Mouse (Mus musculus) T-cell, adult 66 days (primary cell): Measurements from ENCODE around the gene Retnlb. TPM values are rescaled to one million over a fixed set of nuclear protein-coding genes. Genes with fewer than 3 reads are reported as not detected.

ENCODE experiments used
- total RNA-seq, 2 experiments: library from RNA; stranded (reverse); gene quantifications; 3 replicates in 1 of 2; 4 replicates in 1 of 2; pipeline ENCODE4 v1.2.4; 2023

Gene Retnlb
- total RNA-seq, result not detected

DNA sequence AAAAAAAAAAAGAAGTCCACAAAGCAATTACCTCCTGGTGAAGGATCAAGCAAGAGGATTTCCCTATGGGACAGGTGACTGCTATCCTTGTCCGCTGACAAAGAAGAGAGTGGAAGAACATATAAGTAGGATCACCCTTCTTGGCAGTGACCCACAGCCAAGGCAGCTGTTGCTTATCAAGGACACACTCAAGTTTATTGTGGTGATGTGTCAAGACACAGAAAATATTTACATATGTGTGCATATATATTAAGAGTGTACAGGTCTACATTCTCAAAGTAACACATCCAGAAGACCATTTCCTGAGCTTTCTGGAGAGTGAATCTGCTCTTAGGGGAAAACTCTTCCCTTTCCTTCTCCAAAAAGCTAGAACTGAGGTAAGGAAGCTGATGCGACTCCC, at the start of gene Retnlb:
Gene Retnlb, plus strand, starts transcription at position 162 of the 400 bp plus-strand sequence.

DNA sequence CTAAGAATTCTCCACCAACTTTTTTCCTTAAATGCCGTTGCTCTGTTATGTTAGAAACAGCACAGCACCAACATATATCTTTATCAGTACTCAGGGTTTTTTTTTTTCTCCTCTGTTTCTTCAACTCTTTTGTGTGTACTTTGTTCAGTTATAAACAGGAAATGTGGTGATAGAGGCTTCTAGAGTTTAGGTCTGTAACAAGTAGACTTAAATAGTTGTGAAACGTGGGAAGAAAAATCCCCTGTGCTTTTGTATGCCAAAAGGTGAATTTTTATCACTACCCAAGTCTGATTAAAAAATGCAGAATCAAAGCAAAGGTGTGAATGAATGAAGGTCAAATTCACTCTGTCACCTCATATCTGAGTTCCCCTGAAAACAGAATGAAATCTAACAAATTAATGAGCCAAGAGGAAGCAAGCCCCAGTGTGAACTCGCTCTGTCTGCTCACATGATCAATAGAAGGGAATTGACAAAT, 44.6 kb upstream of the Retnlb start, which contains the start of gene Trat1:
Gene Trat1, minus strand, starts transcription at position 51 of the 475 bp plus-strand sequence.

DNA sequence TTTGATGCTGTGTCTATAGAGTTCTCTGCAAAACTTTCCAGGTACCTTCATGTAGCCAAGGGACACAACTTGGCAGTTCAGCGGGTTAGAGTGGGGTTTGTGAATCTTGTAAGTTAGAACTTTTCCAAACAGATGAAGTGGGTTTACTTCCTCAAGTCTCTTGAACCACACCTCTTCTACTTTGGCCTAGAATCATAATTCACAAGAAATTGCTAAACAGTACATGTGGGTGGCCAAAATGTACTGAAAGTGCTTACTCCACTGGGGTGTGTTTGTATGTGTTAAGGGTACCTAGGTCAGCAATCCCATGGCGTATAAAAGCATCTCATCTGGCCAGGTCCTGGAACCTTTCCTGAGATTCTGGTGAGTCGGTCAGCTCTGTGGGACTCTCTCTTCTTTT, 25.6 kb downstream of the Retnlb start, which contains the start of gene Retnla:
Gene Retnla, plus strand, starts transcription at position 286 of the 400 bp plus-strand sequence.

Other genes with a start within 250 kb of the Retnlb start
- gene Trat1, start 44.8 kb upstream of the Retnlb start, total RNA-seq, result 10 to 100 TPM; 69.2 to 71.7 TPM
- not detected for gene Retnla, start 25.7 kb downstream of the Retnlb start, total RNA-seq
- 1 to 10 TPM; 2.1 to 2.5 TPM for gene Retnlg, start 55.8 kb downstream of the Retnlb start, total RNA-seq
- 10 to 100 TPM in 1 of 2 experiments, 1 to 10 TPM in 1; 8.8 to 14.9 TPM for gene Dzip3, start 177.3 kb downstream of the Retnlb start, total RNA-seq
- 10 to 100 TPM in 1 of 2 experiments, 1 to 10 TPM in 1; 7.2 to 11.7 TPM for gene Cip2a, start 177.3 kb downstream of the Retnlb start, total RNA-seq
- gene Myh15, start 240.6 kb downstream of the Retnlb start, total RNA-seq, result under 1 TPM in 1 of 2 experiments, not detected in 1; 0.09 TPM